Comparison of ENCODE assay signal across 36 mouse cellular contexts in the genomic region with DNA sequence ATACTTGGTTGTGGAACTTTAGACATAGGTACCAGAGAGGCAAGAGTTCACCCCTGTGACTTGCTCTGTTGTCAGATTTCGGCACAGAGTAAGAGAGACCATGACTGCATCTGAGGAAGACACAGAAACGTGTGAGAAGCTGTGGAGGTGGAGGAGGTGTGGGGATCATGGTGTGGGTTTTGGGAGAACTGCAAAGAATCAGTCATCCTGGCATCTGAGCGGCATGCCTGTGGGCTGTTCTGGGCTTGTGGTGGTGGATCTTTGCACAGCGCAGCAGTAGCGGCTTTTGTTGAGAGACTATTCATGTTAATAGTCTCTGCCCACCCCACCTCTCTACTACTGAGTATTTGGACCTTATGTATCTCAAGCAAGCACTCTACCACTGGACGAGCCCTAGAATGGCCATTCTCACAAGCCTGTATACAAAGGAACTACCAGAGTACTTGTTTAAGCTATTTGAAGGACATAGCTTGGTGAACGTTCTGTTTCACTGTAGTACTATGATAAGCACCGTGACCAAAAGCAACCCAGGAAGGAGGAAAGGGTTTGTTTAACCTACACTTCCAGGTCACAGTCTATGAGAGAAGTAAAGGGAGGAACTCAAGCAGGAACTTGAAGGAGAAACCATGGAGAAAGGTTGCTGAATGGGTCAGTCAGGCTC. TPM values are rescaled to one million over a fixed set of nuclear protein-coding genes. Genes with fewer than 3 reads are reported as not detected.
DNase-seq lines count a peak whose midpoint lies in the region; ATAC-seq and TF ChIP-seq lines count a peak whose summit lies in the region.
"Had no signal": no experiment of that assay in that cellular context is flagged by ENCODE, and none has a peak within 500 bp of the region (broad histone marks: within the 10 kb centered on the region; RNA-seq: fewer than 3 reads in every experiment).

No protein-coding gene starts in this region.

- ATAC-seq in lung, embryonic 16.5 days (ENCODE audit: low read depth), result peak; percentile 50; the same call in 1 of the 2 replicates
- ATAC-seq: forebrain, embryonic 15.5 days; Patski had no signal

- H3K4me2 ChIP-seq in lung, embryonic 16.5 days (ENCODE audit: low read depth, low read length), result no peak overlapping the region
- H3K4me2 ChIP-seq: embryonic facial prominence, embryonic 13.5 days; forebrain, embryonic 12.5 days; forebrain, embryonic 15.5 days; heart, embryonic 11.5 days; hindbrain, embryonic 12.5 days; hindbrain, embryonic 15.5 days had no signal

- peak overlapping the region; percentile 97 for H3K27ac ChIP-seq in layer of hippocampus, adult 2 months
- no peak overlapping the region for H3K27ac ChIP-seq in lung, embryonic 16.5 days (ENCODE audit: low read length)
- H3K27ac ChIP-seq: embryonic facial prominence, embryonic 10.5 days; embryonic facial prominence, embryonic 13.5 days; forebrain, embryonic 12.5 days; forebrain, embryonic 15.5 days; gastrocnemius, adult 2 months; hindbrain, embryonic 12.5 days had no signal

- H3K4me1 ChIP-seq in lung, embryonic 16.5 days (replicated peaks; ENCODE audit: control insufficient read depth, insufficient read depth, low read length), result 0 out of 2 replicates have a peak, but pooled peaks cover 2% of the 10 kb centered on the region

- H3K9ac ChIP-seq in lung, embryonic 16.5 days (ENCODE audit: low read length), result no peak overlapping the region
- H3K9ac ChIP-seq: embryonic facial prominence, embryonic 13.5 days; forebrain, embryonic 12.5 days; forebrain, embryonic 15.5 days; hindbrain, embryonic 12.5 days; hindbrain, embryonic 15.5 days had no signal

- no peaks in the 10 kb centered on the region for H3K9me3 ChIP-seq in lung, embryonic 16.5 days (ENCODE audit: control insufficient read depth, low read length)
- H3K9me3 ChIP-seq: embryonic facial prominence, embryonic 10.5 days; embryonic facial prominence, embryonic 13.5 days; forebrain, embryonic 12.5 days; forebrain, embryonic 15.5 days; G1E; hindbrain, embryonic 12.5 days; hindbrain, embryonic 15.5 days had no signal

- no peaks in the 10 kb centered on the region for H3K36me3 ChIP-seq in lung, embryonic 16.5 days (ENCODE audit: control insufficient read depth, insufficient read depth, low read length)
- H3K36me3 ChIP-seq: embryonic facial prominence, embryonic 10.5 days; embryonic facial prominence, embryonic 13.5 days; forebrain, embryonic 12.5 days; forebrain, embryonic 15.5 days; G1E; hindbrain, embryonic 12.5 days; hindbrain, embryonic 15.5 days had no signal

- H3K27me3 ChIP-seq in lung, embryonic 16.5 days (ENCODE audit: control insufficient read depth, insufficient read depth, low read depth, low read length), result peaks cover 18% of the 10 kb centered on the region
- H3K27me3 ChIP-seq: forebrain, embryonic 15.5 days; hindbrain, embryonic 12.5 days; hindbrain, embryonic 15.5 days had no signal

- no peak overlapping the region for H3K4me3 ChIP-seq in layer of hippocampus, adult 2 months
- H3K4me3 ChIP-seq in lung, embryonic 16.5 days (ENCODE audit: low read length), result no peak overlapping the region
- H3K4me3 ChIP-seq: embryonic facial prominence, embryonic 10.5 days; embryonic facial prominence, embryonic 13.5 days; erythroblast, embryonic 14.5 days; forebrain, embryonic 12.5 days; forebrain, embryonic 15.5 days; gastrocnemius, adult 2 months; hindbrain, embryonic 12.5 days; hindbrain, embryonic 15.5 days had no signal

- no peak for DNase-seq in layer of hippocampus, adult 2 months (ENCODE audit: low spot score in 2 of 2)
- no peak for DNase-seq in layer of hippocampus, adult 9-10 months (ENCODE audit: low spot score)
- DNase-seq in lung, postnatal 14 days, result no peak
- peak; percentile 62 for DNase-seq in right cerebral cortex, adult 18-20 months
- DNase-seq in right cerebral cortex, postnatal 14 days, result no peak
- DNase-seq in brain, adult 2 months (ENCODE audit: low read depth, low spot score), result peak; percentile 68
- DNase-seq: adrenal gland, postnatal 10 days; adrenal gland, postnatal 36 days; B cell, adult 2 months; cerebellum, adult 11 months; cerebellum, adult 8-10 months; cerebellum, postnatal 10 days; cerebellum, postnatal 36 days; embryo, embryonic 11 days; gastrocnemius, adult 2 months; gastrocnemius, postnatal 14 days; heart, adult 11 months had no signal

- WGBS in lung, embryonic 16.5 days, result 51% methylated on average over 8 of the region's 8 CpGs

- TF ChIP-seq CTCF in layer of hippocampus, adult 2 months (conservative IDR thresholded peaks at IDR 0.05), result no peak

RNA-seq across cellular contexts. Expression of a gene that starts 1.7 kb away (rescaled TPM):
- 100 to 1,000 TPM; 277 to 286 TPM for total RNA-seq in layer of hippocampus, adult 2 months (2021)
- polyA plus RNA-seq in lung, embryonic 16.5 days (2015; fragmentation: Nextera tagmentation; extraction: Ambion mirVana), result 3.3 and 3.4 TPM in 2 replicates
- total RNA-seq: CH12.LX had no signal

RNA-seq across cellular contexts. Expression of a gene that starts 10.8 kb away (rescaled TPM):
- total RNA-seq in layer of hippocampus, adult 2 months (2021), result not detected
- polyA plus RNA-seq in lung, embryonic 16.5 days (2015; fragmentation: Nextera tagmentation; extraction: Ambion mirVana), result not detected in 2 replicates
- total RNA-seq: adrenal gland, adult 18-20 months; adrenal gland, postnatal 10 days; adrenal gland, postnatal 36 days; CH12.LX; G1E; gastrocnemius, adult 2 months; gastrocnemius, postnatal 14 days; gastrocnemius, postnatal 4 days; heart, adult 8-10 months; heart, postnatal 25 days; hematopoietic stem cell, adult 5-6 weeks had no signal
- polyA plus RNA-seq: embryonic facial prominence, embryonic 10.5 days; embryonic facial prominence, embryonic 13.5 days; erythroblast, embryonic 14.5 days; forebrain, embryonic 12.5 days; forebrain, embryonic 15.5 days; G1E; heart, embryonic 11.5 days; heart, embryonic 14.5 days; heart, postnatal 0 days; hindbrain, embryonic 12.5 days; hindbrain, embryonic 15.5 days; Patski had no signal

Comparison
In these comparisons a context has a peak if more than half of its experiments do, and no peak if none do; other contexts are left out.
1. DNase-seq: peak in right cerebral cortex, adult 18-20 months (single experiment) and brain, adult 2 months (single experiment); none in layer of hippocampus, adult 2 months (0 of 2), layer of hippocampus, adult 9-10 months (single experiment), lung, postnatal 14 days (single experiment) and right cerebral cortex, postnatal 14 days (single experiment).